Mouse (Mus musculus) spleen, postnatal 14 days (tissue): Measurements from ENCODE around the gene Dcdc2c.

Experiments used
- DNase-seq, 2 experiments: peaks; one replicate each; pipeline ENCODE4 v3.0.0; 2021 to 2022; ENCODE audit warnings: low spot score in 2 of 2

Dcdc2c gene

DNA sequence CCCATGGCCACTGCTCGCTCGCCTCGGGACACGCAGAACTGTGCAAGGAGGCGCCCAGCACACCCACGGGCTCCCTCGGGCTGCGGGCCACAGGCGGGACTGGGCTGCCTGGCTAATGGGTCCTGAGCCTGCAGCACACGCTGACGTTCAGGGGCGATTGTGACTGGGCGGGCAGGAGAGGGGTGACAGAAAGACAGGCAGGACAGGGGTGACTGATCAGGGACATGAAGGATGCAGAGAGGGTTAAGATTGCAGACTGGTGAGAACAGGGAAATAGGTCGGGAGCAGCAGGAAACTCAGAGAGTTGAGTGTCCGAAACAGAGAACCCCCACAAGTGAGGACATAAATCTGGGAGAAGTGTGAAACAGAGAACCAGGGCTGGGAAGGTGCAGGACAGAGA lies at the start of gene Dcdc2c:
TSS of gene Dcdc2c (minus strand) at position 101 of the 400 bp plus-strand sequence.
- no peak for DNase-seq

DNA sequence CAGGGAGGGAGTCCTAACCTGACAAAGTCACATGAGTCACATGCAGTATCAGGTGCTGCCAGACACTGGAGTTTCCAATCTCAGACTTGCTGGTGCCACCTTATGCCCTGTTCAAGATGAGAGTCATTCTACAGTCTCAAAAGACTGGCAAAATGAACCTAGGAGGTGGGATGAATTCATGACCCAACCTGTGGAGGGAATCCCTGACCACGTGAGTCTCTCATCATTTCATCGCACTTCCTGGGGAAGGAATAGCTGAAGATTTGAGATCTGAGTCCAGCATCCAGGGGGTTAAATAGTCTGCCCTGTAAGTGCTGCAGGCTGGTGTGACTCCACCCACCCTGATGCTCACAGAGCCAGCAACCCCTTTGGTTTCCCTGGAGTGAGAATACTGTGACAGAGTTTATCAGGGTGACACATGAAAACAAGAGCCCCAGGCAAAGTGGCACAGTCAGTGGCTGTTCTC lies 46.4 kb upstream of the Dcdc2c start:
- DNase-seq, result no peak

DNA sequence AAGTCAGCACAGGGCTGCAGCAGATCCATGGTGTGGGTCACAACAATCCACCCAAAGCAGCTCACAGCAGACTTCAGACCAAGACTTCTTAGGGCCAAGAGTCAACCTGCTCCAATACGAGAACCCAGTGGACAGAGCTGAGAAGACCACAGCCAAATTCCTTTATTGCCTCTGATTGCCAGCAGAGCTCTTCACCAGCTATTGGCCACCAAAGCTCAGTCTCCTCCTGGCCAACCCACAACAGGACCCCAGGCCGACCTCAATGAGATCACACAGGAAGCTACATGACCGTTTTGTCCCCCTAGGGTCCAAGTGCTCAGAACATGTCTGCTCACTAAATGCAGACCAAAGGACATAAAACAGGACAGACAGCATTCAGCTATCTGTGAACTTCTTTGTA lies 45.9 kb upstream of the Dcdc2c start:
- no peak for DNase-seq

DNA sequence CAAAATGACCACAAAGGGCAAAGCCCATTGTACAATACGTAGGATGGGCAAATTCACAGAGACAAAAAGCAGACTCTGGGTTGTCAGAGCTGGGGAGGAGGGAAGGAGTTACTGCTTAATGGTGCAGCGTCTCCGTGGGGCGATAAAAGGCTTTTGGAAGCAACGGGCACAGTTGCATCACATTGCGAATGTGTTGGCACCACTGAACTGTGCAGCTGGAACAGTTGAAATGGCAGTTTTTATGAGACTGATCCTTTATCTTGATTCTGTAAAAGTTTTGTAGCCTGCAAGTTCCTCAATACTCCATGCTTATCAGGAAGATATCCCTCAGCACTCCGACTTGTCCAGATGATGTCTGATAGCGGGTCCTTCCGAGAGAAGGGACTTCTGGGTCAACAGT lies 45.5 kb upstream of the Dcdc2c start:
- DNase-seq, result no peak

DNA sequence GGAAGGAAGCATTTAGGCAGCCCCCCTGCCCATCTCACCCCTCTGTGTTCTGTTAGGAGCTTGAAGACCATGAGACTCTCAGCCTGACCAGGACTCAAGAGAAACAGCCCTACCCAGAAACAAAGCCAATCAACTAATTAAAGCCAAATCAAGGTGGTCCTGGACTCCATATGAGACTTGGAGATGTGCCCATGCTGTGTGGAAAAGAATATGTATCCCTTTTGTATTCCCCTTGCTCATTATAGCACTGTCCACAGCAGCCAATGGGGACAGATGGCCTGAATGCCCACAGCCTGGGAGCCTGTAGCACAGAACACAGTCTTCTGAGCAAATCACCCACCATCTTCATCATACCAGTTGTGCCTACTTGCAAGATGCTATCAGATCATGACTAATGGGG lies 44.7 kb upstream of the Dcdc2c start:
- no peak for DNase-seq

DNA sequence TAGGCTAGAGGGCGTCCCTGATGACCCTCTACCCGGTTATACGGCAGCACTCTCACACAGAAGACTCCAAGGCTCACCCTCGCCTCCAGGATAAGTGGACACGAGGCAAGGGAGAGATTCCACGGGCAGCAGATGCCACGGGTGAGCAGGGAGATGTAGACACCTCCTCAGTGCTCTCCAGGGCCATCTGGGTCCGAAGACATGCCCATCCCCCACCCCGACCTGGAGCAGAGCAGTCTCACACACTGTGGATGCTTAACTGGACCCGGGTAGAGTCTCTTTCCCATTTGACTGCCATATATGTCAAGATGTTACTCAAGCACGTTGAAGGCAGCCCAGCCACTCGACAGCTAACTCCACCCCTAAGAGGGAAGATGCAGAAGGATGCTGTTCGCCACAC lies 38.2 kb upstream of the Dcdc2c start:
- DNase-seq, result no peak

DNA sequence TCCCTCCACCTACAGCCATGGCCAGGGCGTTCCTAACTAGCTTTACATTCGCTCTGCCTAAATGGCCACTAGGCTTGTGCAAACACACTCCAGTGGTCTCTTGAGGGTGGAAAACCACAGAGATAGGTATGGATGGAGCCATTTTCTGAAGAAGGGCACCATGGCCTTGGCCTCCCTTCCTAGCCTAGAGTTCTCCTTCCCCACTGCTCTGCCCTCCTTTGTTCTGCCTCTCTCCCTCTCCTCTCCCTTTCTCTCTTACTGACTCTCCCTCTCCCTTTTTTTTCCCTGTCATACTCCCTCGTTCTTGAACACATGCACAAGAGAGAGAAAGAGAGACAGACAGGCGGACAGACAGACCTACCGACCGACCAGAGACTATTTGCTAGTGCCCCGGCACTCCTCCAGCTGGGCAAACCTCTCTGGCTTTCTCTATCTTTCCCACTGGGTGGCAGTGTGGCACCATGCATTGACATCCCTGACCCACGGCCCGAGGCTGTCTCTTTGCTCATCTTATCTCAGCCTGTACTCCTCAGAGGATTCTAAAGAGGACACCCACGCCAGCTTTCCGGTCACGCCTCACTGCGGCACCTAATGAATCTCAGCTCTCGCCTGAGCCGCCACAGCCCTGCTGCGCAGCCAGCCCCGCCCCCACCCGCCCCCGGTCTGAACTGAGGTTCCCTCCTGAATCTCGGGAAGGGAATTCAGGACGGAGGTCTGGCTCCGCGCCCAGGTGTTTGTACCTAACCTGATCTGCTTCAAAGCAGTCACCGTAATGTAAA lies 37.1 kb upstream of the Dcdc2c start:
- peak; percentile 22 to 51 for DNase-seq

DNA sequence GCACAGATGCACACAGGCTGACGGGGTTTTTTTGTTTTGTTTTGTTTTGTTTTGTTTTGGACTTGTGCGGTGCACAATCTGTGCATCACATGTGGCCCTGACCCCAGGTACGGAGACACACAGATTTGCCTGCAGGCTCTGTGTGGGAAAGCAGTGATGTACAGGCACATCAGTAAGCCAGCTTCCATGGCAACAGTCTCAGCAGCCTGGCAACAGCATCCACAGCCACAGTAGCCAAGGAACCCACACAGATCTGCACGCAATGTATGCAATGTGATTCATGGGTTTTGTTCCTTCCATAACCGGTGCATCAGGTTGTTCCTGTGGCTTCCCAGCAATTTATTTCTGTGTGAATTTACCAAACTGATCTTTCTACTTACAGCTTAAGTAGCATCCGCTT lies 35.8 kb upstream of the Dcdc2c start:
- no peak for DNase-seq

DNA sequence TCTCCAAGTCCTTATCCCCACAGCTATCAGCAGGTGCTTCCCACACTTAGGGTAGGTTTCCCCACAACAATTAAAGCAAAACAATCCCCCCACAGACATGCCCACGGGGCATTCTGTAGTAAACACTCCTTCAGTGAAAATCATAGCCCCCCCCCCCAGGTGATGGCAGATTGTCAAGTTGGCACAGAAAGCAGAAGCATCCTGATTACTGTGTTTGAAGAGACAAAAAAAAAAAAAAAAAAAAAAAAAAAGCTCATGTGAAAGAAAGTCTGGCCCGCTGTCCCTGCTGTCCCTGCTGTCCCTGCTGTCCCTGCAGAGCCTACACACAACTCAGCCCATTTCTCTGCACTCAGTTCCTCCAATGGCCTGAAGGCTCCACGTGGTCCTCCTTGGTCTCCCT lies 31.8 kb upstream of the Dcdc2c start:
- DNase-seq, result no peak

DNA sequence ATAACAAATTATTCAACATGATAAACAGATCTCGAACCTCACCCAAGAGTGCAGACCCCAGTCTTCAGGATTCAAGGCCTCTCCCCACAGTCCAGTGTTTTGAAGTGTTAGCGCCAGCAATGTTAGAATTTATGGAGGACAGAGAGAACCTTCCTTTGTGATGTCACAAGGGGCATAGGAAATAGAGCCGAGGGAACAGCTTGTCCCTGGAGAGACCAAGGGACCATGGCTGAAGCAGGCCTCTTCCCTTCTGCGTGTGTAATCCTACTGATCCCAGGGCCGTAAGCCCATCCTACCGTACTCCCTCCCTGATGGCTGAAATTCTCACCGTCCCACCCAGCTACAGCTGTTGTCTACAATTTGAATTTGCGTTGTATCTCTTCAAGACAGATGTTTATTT lies 30.2 kb upstream of the Dcdc2c start, which contains the start of gene Allc:
TSS of gene Allc (minus strand) at position 101 of the 400 bp plus-strand sequence.
- no peak for DNase-seq

DNA sequence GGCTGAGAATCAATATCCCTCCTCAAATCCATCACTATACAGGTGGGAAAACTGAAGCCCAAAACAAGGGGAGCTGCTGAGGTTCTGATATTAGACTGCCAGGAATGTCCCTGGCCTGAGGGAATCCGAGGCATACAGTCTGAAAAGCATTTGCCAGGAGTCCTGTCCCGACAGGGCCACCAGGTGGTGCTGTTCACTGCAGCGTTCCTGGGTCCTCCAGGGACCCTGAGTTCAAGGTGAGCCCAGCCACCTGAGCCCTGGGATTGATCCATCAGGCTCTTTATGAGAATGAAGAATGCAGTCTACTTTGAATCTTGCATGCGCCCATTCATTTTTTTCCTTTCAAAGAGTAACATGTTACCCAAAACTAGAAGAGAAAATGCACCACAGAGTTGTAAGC lies 26.9 kb upstream of the Dcdc2c start:
- no peak for DNase-seq

DNA sequence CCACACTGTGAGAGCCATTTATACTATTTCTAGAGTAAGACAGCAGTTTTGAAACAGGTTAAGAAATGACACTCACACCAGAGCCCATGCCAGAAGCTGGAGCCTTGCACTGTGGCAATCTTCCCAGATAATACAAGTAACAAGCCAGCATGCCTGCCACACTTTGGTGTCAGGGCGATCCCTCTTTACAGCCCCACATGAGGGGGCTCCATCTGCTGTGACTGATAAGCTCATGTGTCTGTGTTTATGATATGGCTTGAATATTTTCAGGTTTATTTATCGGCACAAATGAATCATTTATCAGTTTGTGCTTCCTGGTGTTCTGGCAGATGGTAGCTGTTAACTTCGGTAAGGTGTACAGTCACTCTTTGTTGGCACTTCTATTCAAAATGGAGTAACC lies 25.9 kb upstream of the Dcdc2c start:
- no peak for DNase-seq

DNA sequence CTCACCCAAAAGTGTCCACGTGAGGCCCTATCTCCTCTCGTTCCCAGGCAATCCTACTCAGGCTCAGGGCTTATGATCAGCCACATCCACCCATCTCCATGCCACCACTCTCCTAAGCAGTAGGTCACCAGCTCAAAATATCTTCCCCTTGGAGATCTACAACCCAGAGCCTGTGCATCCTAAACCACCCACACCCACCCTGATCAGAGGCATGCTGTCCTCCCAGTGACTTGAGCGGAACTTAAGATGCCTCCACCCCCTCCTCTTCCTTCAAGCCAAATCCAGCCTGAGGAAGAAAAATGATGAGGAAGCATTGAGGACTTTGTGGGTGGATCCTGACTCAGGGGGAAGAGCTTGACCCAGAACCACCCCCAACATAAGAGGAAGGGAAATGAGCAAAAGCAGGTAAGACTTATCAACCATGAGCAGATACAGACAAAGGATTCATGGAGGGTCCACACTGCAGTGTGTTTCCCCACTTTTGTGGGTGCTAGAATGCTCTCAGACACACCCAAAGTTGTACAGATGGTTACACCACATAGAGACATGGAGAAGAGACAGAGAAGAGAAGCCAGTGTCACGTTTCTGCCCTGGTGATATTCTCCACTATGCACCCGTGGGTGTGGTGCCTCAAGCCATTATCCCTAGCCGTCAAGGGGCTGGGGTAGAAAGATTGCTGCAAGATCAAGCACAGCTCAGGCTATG lies 23.3 kb upstream of the Dcdc2c start:
- DNase-seq, result no peak

DNA sequence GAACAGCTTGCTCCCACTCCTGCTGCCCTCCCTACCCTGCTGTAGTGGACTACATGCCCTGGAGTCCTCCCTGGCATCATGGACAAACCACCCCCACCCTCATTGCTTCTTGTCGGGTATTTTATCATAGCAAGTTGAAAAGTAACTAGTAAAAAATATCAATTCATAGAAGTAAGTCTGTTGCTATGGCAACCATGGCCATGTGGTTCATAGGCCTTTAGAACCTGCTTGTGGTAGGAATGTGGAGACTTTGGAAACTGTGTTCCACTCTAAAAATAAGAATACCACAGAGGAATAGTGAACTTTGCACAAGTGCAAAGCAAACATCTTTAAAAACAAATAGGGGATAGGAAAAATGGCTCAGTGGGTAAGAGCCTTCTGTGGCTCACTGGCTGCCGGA lies 20.0 kb upstream of the Dcdc2c start:
- no peak for DNase-seq

DNA sequence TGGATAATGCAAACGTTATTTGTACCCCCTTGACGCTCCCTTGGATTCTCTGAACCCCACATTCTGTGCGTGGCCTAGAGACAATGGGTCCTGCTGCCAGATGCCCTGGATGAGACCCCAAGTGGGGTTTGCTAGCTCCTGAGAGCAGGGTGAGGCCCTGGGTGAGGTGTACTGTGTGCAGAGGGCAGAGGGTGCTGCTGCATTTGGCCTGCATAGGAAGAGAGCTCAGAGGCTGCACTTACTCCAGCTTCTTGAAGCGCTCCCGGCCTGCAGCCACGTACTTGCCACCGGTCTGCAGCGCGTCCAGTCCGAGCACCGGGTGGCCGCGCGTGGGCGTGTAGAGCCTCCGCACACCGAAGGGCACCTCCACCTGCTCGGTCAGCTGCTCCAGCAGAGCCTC lies 424 bp downstream of the Dcdc2c start:
- DNase-seq, result no peak

DNA sequence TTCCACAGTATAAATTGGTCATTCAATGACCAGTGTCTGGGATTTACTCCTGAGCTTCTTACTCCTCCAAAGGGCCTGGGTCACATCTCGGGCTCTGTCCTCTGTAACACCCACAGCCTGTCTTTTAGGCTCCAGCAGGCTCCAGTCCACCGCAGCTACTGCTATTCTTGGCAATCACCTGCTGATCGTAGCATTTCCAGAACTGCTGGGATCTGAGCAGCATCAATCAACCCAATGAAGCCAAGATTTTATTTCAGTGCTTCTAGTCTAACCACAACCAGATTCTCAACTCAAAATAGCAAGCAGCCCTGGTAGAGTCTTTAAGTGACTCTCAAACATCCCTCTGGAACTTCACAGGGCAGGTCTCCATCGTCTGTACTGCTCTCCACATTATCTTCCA lies 3.3 kb downstream of the Dcdc2c start:
- no peak for DNase-seq

DNA sequence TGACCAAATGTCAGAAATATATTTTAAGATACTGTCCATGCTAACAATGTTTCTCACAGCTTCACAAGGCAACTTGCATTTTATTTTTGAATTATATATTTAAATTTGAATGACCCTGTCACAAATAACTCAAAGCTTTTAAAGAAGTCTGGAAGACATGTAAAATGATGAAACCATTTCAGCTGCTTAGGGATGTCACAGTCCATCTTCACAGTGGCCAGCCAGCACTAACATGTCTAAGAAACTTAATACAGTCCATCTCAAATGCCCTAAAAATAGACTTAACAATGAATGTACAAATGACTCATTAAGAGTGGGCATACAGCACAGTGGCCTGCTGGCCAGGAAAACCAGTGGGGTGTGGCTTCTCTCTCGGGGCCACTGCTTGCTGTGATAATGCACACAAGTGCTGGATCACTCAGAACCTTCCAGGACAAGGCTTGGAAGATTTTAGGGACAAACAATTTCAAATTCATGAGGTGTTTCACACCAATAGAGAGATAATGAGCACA lies 37.9 kb downstream of the Dcdc2c start:
- no peak for DNase-seq

DNA sequence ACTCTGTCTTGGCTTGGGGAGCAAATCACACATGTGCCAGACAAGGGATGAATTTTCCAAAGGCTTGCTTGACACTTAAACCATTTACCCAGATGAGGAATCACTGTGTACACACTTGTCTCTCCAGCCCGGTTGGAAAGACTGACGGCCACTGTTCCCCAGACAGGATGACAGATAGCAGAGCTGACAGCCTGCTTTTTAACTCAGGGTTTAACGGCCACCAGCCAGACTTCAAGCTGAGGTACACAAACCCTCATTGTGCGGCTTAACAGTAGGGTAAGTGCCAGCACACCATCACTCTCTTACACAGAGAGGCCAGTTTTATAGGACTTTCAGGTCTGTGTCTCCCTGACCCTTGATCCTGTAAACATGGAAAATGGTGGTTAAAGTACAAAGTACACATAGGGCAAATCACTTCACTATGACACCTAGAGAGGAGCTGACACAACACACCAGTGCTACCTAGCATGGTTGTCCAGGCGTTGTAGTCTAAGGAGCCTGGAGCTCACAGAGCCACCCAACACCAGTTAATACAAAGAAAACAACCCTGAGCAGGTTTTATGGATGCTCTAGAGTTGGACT lies 42.4 kb downstream of the Dcdc2c start:
- DNase-seq, result no peak

DNA sequence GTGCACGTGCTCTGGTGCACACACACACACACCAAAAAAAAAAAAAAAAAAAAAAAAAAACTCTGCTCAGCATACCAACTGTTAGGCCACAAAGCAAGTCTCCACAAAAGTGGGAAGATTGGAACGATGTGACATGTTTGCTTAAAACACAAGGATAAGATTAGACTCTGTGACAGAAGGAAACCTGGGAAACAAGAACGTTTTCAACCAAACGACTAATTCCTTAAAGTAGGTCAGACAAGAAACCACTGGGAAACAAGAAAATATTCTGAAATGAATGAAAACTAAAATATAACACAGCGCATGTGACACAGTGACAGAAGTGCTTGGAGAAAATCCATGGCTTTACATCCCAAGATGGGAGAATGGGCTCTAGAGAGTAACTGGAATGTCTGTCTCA lies 57.9 kb downstream of the Dcdc2c start:
- DNase-seq, result no peak

DNA sequence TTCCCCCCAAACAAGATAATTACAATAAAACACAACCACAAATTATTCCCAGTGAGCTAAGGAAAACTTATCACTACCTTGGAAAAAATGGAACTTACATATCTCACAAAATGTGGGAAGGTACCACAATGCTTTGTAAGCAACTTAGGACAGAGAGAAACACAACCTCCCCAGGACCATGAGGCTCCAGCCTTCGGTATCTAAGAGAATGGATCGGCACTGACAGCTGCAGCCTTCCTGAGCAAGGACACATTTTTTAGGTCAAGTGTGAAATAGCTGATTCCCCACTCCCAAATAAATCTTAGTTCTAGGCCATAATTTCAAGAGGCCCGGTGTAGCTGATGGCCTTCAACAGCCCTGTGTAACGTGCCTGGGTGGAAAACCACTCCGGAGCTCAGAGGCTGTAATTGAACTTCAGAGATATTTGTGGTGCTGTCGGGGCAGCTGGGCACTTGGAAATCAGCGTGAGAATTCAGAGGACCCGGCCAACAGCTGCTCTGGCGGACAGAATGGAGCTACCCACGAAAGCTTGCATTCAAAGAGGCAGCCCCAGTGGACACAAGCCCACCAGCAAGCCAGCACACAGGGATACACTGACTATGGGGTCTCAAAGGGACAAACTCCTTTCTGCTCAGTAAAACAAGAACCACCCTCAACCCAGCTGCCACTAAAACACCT lies 69.6 kb downstream of the Dcdc2c start:
- DNase-seq, result no peak

DNA sequence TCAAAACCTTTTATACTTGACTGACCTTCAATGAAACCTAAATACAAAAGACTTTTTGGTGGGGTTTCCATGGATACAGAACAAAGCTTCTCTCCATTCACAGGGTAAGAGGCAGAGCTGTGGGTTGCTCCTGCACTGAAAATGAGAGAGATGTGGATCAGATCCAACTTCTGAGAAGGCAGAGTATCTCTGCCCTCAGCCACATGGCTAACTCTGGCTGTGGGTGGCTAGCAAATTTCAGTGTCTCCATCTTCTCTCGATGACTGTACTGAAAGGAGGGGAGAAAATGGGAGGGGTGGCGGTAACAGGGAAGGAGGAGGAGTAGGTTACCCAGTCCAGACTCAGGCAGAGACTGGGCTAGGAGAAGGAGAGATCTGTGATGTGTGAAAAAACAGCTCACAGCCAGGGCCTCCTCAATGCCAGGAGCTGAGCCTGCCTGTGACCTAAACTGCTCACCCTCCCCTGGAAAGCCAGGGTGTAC lies 91.2 kb downstream of the Dcdc2c start:
- DNase-seq, result no peak

DNA sequence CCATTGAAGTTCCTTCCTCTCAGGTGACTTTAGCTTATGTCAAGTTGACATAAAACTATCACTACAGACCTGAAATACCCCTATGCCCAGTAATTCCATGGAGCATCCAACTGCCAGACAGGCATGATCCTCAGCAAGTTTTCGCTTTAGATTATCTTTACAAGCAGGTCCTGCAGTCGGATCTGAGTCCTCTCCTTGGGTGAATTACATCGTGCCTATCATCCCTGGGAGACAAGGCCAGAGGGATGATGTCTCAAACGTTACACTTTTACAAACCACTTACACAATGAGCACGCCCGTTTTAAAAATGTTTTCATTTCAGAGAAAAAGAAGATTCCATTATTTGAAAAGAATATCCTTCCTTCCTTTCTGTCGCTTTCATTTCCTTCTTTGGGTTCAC lies 91.7 kb downstream of the Dcdc2c start:
- DNase-seq, result no peak
